9 mouse cellular contexts compared by ENCODE assay signal in the genomic region with DNA sequence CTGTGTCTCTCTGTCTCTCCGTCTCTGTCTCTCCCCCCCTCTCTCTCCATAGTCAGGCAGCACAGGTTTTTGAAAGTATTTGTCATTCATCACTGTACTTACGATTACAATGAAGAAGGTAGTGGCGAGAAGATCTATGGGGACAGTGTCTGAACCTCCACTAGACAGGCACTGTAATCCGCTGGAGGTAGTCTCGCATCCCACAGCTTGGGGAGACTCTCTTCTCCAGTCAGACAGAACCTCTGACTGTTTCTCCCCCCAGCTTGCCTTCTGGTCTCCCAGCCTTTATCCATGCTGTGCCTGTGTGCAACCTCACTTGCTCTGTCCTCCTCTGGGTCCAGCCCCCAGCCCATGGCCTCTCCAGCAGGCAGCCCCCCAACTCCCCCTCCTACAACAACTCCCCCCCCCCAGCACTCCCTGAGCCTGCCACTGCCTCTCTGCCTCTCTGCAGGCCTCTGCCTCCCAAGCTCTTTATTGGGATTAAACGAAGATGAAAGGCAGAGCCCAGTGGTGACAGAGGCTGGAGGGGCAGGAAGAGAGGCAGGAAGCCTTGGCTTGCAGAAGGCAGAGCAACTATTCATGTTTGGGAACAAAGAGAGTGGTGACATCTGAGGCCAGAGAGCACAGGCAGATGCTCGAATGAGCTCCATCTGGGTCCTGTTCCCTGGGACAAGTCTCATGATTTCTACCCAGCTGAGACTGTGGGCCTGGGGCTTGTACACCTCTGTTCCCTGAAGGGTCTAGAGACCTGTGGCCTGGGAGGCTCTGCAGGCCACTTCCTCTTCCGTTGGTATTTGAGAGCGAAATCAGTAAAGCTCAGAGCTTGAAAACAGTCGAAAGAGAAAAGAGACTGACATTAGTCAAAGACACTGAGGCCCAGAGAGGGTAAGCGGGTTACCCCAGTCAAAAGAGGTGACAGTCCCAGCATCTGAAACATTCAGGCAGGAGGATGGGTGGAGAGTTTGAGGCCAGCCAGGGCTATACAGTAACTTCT. TPM values are rescaled to one million over a fixed set of nuclear protein-coding genes. Genes with fewer than 3 reads are reported as not detected.
DNase-seq lines count a peak whose midpoint lies in the region; ATAC-seq and TF ChIP-seq lines count a peak whose summit lies in the region.
"Had no signal": no experiment of that assay in that cellular context is flagged by ENCODE, and none has a peak within 500 bp of the region (broad histone marks: within the 10 kb centered on the region; RNA-seq: fewer than 3 reads in every experiment).

No protein-coding gene starts in this region.

- WGBS in kidney, embryonic 16.5 days: 57% methylated on average over 11 of the region's 11 CpGs
- WGBS in hindbrain, embryonic 12.5 days: 29% methylated on average over 11 of the region's 11 CpGs
- 22% methylated on average over 11 of the region's 11 CpGs for WGBS in midbrain, embryonic 14.5 days

- no peaks in the 10 kb centered on the region for H3K9me3 ChIP-seq in kidney, embryonic 16.5 days (ENCODE audit: low read length)
- H3K9me3 ChIP-seq in hindbrain, embryonic 12.5 days (replicated peaks): no peaks in the 10 kb centered on the region
- no peaks in the 10 kb centered on the region for H3K9me3 ChIP-seq in midbrain, embryonic 14.5 days (ENCODE audit: control insufficient read depth, low read length)

- peaks cover 53% of the 10 kb centered on the region for H3K4me1 ChIP-seq in kidney, embryonic 16.5 days (ENCODE audit: insufficient read depth, low read length)
- peaks cover 52% of the 10 kb centered on the region for H3K4me1 ChIP-seq in hindbrain, embryonic 12.5 days
- peaks cover 57% of the 10 kb centered on the region for H3K4me1 ChIP-seq in midbrain, embryonic 14.5 days (ENCODE audit: control insufficient read depth, insufficient read depth, low read length)

- intact Hi-C loops in left cerebral cortex, adult 2 months (cut with DNase I): no loop called here

- DNase-seq in kidney, postnatal 4 days: no peak
- DNase-seq in embryo, embryonic 10 days (ENCODE audit: low spot score): peak; percentile 80
- peak; percentile 61 for DNase-seq in midbrain, embryonic 14.5 days
- no peak for DNase-seq in left cerebral cortex, adult 2 months (ENCODE audit: extremely low spot score in 1 of 2, low spot score in 2 of 2)
- no peak for DNase-seq in left cerebral cortex, adult 11 months (ENCODE audit: low spot score)

- TF ChIP-seq CTCF in left cerebral cortex, adult 2 months (IDR thresholded peaks at IDR 0.05): no peak

- H3K4me2 ChIP-seq in kidney, embryonic 16.5 days (replicated peaks; ENCODE audit: low read depth, low read length): no peak overlapping the region
- H3K4me2 ChIP-seq in hindbrain, embryonic 12.5 days (replicated peaks): no peak overlapping the region
- H3K4me2 ChIP-seq in midbrain, embryonic 14.5 days (ENCODE audit: low read length): no peak overlapping the region

- H3K9ac ChIP-seq in kidney, embryonic 16.5 days (replicated peaks; ENCODE audit: low read length): 0 out of 2 replicates have a peak overlapping the region, but pooled peaks have one; percentile 26
- 0 out of 2 replicates have a peak overlapping the region, but pooled peaks have one; percentile 23 for H3K9ac ChIP-seq in hindbrain, embryonic 12.5 days
- no peak overlapping the region for H3K9ac ChIP-seq in midbrain, embryonic 14.5 days (replicated peaks; ENCODE audit: low read length)

- ATAC-seq in kidney, embryonic 16.5 days (ENCODE audit: low FRiP score, low TSS enrichment): no peak; the same call in 1 of the 2 replicates
- ATAC-seq in hindbrain, embryonic 12.5 days (ENCODE audit: low FRiP score): 0 out of 2 replicates have a peak, but pooled peaks have one; percentile 12
- peak; percentile 21; the same call in 1 of the 2 replicates for ATAC-seq in midbrain, embryonic 14.5 days (ENCODE audit: low FRiP score, low TSS enrichment)
- ATAC-seq in erythroid progenitor cell, adult 5-6 weeks (replicated peaks; ENCODE audit: low FRiP score, poor library complexity, severe bottlenecking): no peak
- ATAC-seq: Patski had no signal

- H3K27ac ChIP-seq in kidney, embryonic 16.5 days (ENCODE audit: low read length): peak overlapping the region; percentile 64; the same call in 1 of the 2 replicates
- peak overlapping the region; percentile 66 for H3K27ac ChIP-seq in hindbrain, embryonic 12.5 days
- peak overlapping the region; percentile 71 for H3K27ac ChIP-seq in midbrain, embryonic 14.5 days (replicated peaks; ENCODE audit: low read depth, low read length)
- no peak overlapping the region for H3K27ac ChIP-seq in left cerebral cortex, adult 2 months

- no peaks in the 10 kb centered on the region for H3K36me3 ChIP-seq in kidney, embryonic 16.5 days (ENCODE audit: insufficient read depth, low read length)
- no peaks in the 10 kb centered on the region for H3K36me3 ChIP-seq in hindbrain, embryonic 12.5 days
- no peaks in the 10 kb centered on the region for H3K36me3 ChIP-seq in midbrain, embryonic 14.5 days (ENCODE audit: control insufficient read depth, insufficient read depth, low read length)

- H3K4me3 ChIP-seq in kidney, embryonic 16.5 days (ENCODE audit: low read length): no peak overlapping the region
- H3K4me3 ChIP-seq in hindbrain, embryonic 12.5 days: no peak overlapping the region
- H3K4me3 ChIP-seq in midbrain, embryonic 14.5 days (replicated peaks; ENCODE audit: low read depth, low read length): no peak overlapping the region
- H3K4me3 ChIP-seq in left cerebral cortex, adult 2 months: no peak overlapping the region

- peaks cover 13% of the 10 kb centered on the region; the same call in 1 of the 2 replicates for H3K27me3 ChIP-seq in kidney, embryonic 16.5 days (ENCODE audit: insufficient read depth, low read length)
- H3K27me3 ChIP-seq in hindbrain, embryonic 12.5 days: peaks cover 46% of the 10 kb centered on the region
- no peaks in the 10 kb centered on the region; the same call in 1 of the 2 replicates for H3K27me3 ChIP-seq in midbrain, embryonic 14.5 days (ENCODE audit: control insufficient read depth, insufficient read depth, low read length)

RNA-seq across cellular contexts. Expression of gene Nfam1, which starts 3.1 kb away (rescaled TPM):
- 2.6 and 3.3 TPM in 2 replicates for polyA plus RNA-seq in kidney, embryonic 16.5 days (2015; fragmentation: Nextera tagmentation; extraction: Ambion mirVana)
- polyA plus RNA-seq in hindbrain, embryonic 12.5 days (2016; fragmentation: Nextera tagmentation; extraction: Ambion mirVana): 1.9 and 2.2 TPM in 2 replicates
- 1.2 and 2.9 TPM in 2 replicates for polyA plus RNA-seq in midbrain, embryonic 14.5 days (2014; fragmentation: Nextera tagmentation; extraction: Ambion mirVana)
- total RNA-seq in left cerebral cortex, adult 2 months (2021): 1 to 10 TPM; 2.2 to 2.8 TPM
- 14.4 and 17.2 TPM in 2 replicates for total RNA-seq in erythroid progenitor cell, adult 5-6 weeks (2015; ENCODE audit: low replicate concordance)
- total RNA-seq in erythroid progenitor cell, adult 5-6 weeks (2017; ENCODE audit: low replicate concordance): 11.9 and 16.9 TPM in 2 replicates
- polyA plus RNA-seq: Patski had no signal

RNA-seq across cellular contexts. Expression of gene Tcf20, which starts 42.4 kb away (rescaled TPM):
- 7.3 and 8.3 TPM in 2 replicates for polyA plus RNA-seq in kidney, embryonic 16.5 days (2015; fragmentation: Nextera tagmentation; extraction: Ambion mirVana)
- polyA plus RNA-seq in hindbrain, embryonic 12.5 days (2016; fragmentation: Nextera tagmentation; extraction: Ambion mirVana): 12.4 and 14.0 TPM in 2 replicates
- polyA plus RNA-seq in midbrain, embryonic 14.5 days (2014; fragmentation: Nextera tagmentation; extraction: Ambion mirVana): 17.8 and 18.0 TPM in 2 replicates
- total RNA-seq in left cerebral cortex, adult 2 months (2021): 100 to 1,000 TPM; 231 to 245 TPM
- total RNA-seq in erythroid progenitor cell, adult 5-6 weeks (2015; ENCODE audit: low replicate concordance): 35.0 and 36.0 TPM in 2 replicates
- 51.7 and 55.5 TPM in 2 replicates for total RNA-seq in erythroid progenitor cell, adult 5-6 weeks (2017; ENCODE audit: low replicate concordance)

RNA-seq across cellular contexts. Expression of gene Serhl, which starts 59.3 kb away (rescaled TPM):
- 67.5 and 70.7 TPM in 2 replicates for polyA plus RNA-seq in kidney, embryonic 16.5 days (2015; fragmentation: Nextera tagmentation; extraction: Ambion mirVana)
- polyA plus RNA-seq in hindbrain, embryonic 12.5 days (2016; fragmentation: Nextera tagmentation; extraction: Ambion mirVana): 44.3 and 46.1 TPM in 2 replicates
- polyA plus RNA-seq in midbrain, embryonic 14.5 days (2014; fragmentation: Nextera tagmentation; extraction: Ambion mirVana): 23.1 and 24.7 TPM in 2 replicates
- 10 to 100 TPM in 1 of 2 experiments, 1 to 10 TPM in 1; 9.0 to 10.2 TPM for total RNA-seq in left cerebral cortex, adult 2 months (2021)
- 21.8 and 33.2 TPM in 2 replicates for total RNA-seq in erythroid progenitor cell, adult 5-6 weeks (2015; ENCODE audit: low replicate concordance)
- 3.0 and 5.9 TPM in 2 replicates for total RNA-seq in erythroid progenitor cell, adult 5-6 weeks (2017; ENCODE audit: low replicate concordance)

Comparison
In these comparisons a context has a peak if more than half of its experiments do, and no peak if none do; other contexts are left out.
1. ATAC-seq: peak in hindbrain, embryonic 12.5 days (single experiment) and midbrain, embryonic 14.5 days (single experiment); none in kidney, embryonic 16.5 days (single experiment) and erythroid progenitor cell, adult 5-6 weeks (single experiment).
2. DNase-seq: peak in embryo, embryonic 10 days (single experiment) and midbrain, embryonic 14.5 days (single experiment); none in kidney, postnatal 4 days (0 of 2), left cerebral cortex, adult 2 months (0 of 2) and left cerebral cortex, adult 11 months (single experiment).